Mouse (Mus musculus) T-cell, adult 66 days (primary cell): ENCODE data around the gene Cdkn2d. TPM values are rescaled to one million over a fixed set of nuclear protein-coding genes. Genes with fewer than 3 reads are reported as not detected.

ENCODE experiments used
- total RNA-seq, 2 experiments: library from RNA; stranded (reverse); gene quantifications; 3 replicates in 1 of 2; 4 replicates in 1 of 2; pipeline ENCODE4 v1.2.4; 2023

Cdkn2d gene
- 10 to 100 TPM; 48.2 to 56.3 TPM for total RNA-seq

GRCm38 (mm10) chr9:21291022-21291787 lies at the start of gene Cdkn2d:
TSS of gene Cdkn2d (minus strand) at chr9:21291407.

DNA sequence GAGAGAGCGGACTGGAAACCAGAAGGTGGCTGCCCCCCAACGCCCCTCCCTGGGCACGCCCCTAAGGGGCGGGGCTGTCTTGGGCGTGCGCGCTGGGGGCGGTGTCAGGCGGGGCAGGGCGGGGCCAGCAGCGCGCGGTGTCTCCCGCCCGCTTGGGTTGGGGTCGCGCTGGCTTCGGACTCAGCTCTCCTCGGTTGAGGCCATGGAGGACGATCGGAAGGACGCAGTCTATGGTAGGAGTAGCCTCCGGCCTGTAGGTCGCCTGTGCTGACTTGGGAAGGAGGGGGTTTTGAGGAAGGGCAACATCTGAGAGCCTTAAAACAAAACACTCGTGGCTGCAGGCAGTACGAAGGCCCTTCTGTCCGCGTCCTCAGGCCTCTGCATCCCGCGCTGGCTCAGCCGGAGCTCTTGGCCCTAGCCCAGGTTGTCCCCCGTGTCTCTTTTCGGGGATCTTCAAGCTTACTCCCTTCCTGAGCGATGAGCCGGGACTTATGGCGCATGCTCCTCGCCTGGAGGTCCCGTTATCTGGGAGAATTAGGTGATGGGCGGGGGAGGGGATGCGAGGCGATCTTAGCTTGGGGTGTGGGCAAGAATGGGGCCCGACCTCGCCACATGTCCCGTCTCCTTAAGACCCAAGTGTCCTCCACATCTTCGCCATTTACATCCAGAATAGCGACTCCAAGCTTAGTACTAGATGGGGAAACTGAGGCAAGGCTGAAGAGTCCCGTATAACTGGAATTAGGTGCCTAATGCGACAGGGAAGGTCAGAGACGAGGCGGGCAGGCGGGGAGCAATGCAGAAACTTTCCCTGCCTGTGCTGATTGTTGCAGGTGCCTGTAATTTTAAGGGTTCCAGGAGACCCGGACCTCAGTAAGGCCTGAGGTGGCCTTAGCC lies 29.7 kb upstream of the Cdkn2d start, which contains the start of gene Slc44a2:
Gene Slc44a2, plus strand, starts transcription at position 80 of the 894 bp plus-strand sequence.

DNA sequence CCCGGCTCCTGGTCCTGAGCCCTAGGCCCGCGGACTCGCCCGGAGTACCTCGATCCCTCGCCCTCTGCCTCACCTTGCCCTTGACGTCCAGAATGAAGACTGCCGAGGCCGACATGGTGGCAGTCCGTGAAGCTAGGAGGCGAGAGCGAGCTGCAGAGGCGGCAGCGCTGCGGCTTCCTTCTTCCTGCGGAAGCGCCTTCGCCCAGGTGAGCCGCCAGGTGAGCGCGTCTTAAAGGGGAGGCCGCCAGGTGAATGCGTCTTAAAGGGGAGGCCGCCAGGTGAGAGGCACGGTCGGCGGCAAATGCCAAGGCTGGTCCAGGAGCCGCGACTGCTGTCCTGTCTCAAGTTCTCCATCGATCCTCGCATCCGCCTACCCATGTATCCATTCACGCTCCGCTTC lies 20.9 kb upstream of the Cdkn2d start, which contains the start of gene Ap1m2:
Gene Ap1m2, minus strand, starts transcription at position 204 of the 400 bp plus-strand sequence.

GRCm38 (mm10) chr9:21287571-21288402 lies 3.4 kb downstream of the Cdkn2d start, which contains the start of gene Kri1:
TSS of gene Kri1 (minus strand) at chr9:21287969.

DNA sequence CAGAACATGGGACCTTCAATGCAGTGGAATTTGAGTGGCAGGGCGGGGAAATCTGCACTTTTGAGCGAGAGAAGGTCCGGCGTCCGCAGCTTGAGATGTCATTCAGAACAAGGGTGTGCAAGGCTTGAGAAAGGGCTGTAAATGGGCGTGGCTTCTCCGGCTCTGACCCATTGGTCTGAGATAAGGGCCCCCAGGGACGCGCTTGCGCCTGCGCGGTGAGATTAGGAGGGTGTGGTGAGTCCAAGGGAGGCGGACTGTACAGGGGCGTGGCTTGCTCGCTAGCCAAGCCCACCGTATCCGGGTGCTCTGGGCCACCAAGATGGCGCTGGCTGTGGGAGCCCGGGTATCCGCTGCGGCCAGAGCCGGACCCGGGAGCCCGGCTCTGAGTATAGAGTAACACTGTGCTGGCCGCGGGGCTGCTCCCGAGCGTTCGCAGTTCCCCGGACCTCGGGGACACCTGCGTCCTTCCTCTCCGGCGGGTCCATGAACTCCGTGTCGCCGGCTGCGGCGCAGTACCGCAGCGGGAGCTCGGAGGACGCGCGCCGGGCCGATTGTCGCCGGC lies 26.1 kb downstream of the Cdkn2d start, which contains the start of gene Atg4d:
Gene Atg4d, plus strand, starts transcription at position 294 of the 562 bp plus-strand sequence.

GRCm38 (mm10) chr9:21248326-21248725 lies 42.9 kb downstream of the Cdkn2d start, which contains the start of gene S1pr5:
TSS of gene S1pr5 (minus strand) at chr9:21248443.

GRCm38 (mm10) chr9:21238733-21239464 lies 52.3 kb downstream of the Cdkn2d start, which contains the start of gene Keap1:
TSS of gene Keap1 (minus strand) at chr9:21239361.

Other genes starting within 250 kb of the Cdkn2d start
- gene Zglp1, start 224.3 kb downstream of the Cdkn2d start, total RNA-seq: 1 to 10 TPM; 2.6 to 3.7 TPM
- gene Gm49373, start 218.3 kb downstream of the Cdkn2d start, total RNA-seq: 1 to 10 TPM; 2.3 to 4.1 TPM
- 10 to 100 TPM; 33.5 to 34.0 TPM for gene Fdx1l, start 217.8 kb downstream of the Cdkn2d start, total RNA-seq
- gene Gm38431, start 199.4 kb downstream of the Cdkn2d start, total RNA-seq: 10 to 100 TPM; 12.8 to 16.0 TPM
- gene Raver1, start 199.4 kb downstream of the Cdkn2d start, total RNA-seq: 100 to 1,000 TPM; 110 to 111 TPM
- 10 to 100 TPM; 65.7 to 68.6 TPM for gene Tyk2, start 160.2 kb downstream of the Cdkn2d start, total RNA-seq
- gene Cdc37, start 141.4 kb downstream of the Cdkn2d start, total RNA-seq: 100 to 1,000 TPM; 132 to 148 TPM
- gene Pde4a, start 125.7 kb downstream of the Cdkn2d start, total RNA-seq: 1 to 10 TPM in 1 of 2 experiments, under 1 TPM in 1; 0.74 to 1.8 TPM
- gene Keap1, start 52.0 kb downstream of the Cdkn2d start, total RNA-seq: 10 to 100 TPM; 35.2 to 43.8 TPM
- 1 to 10 TPM; 1.1 to 1.9 TPM for gene S1pr5, start 43.0 kb downstream of the Cdkn2d start, total RNA-seq
- 10 to 100 TPM; 48.4 to 48.8 TPM for gene Atg4d, start 26.1 kb downstream of the Cdkn2d start, total RNA-seq
- 100 to 1,000 TPM; 142 to 150 TPM for gene Kri1, start 3.4 kb downstream of the Cdkn2d start, total RNA-seq
- gene Ap1m2, start 20.9 kb upstream of the Cdkn2d start, total RNA-seq: 1 to 10 TPM; 1.8 to 2.7 TPM
- 100 to 1,000 TPM; 379 to 394 TPM for gene Slc44a2, start 29.3 kb upstream of the Cdkn2d start, total RNA-seq
- gene Ilf3, start 76.5 kb upstream of the Cdkn2d start, total RNA-seq: 100 to 1,000 TPM in 1 of 2 experiments, 10 to 100 TPM in 1; 99.5 to 106 TPM
- gene Qtrt1, start 120.4 kb upstream of the Cdkn2d start, total RNA-seq: 10 to 100 TPM; 68.8 to 72.1 TPM
- gene Dnm2, start 133.5 kb upstream of the Cdkn2d start, total RNA-seq: 100 to 1,000 TPM; 324 to 341 TPM
- gene Tmed1, start 218.8 kb upstream of the Cdkn2d start, total RNA-seq: 1 to 10 TPM; 2.0 to 3.1 TPM
- 10 to 100 TPM; 75.1 to 79.8 TPM for gene AB124611, start 234.8 kb upstream of the Cdkn2d start, total RNA-seq